Mouse (Mus musculus) hindbrain, embryonic 10.5 days (tissue): ENCODE data around the gene Ak1. TPM values are rescaled to one million over a fixed set of nuclear protein-coding genes. Genes with fewer than 3 reads are reported as not detected.

Experiments
- DNase-seq: peaks from one replicate; pipeline ENCODE4 v3.0.0-alpha.2; 2017; ENCODE audit warnings: low spot score
- H3K27ac ChIP-seq: fragments of 300-500 bp; sonication (generic); 2 replicates; pipeline ENCODE4 v1.5.1; 2016; ENCODE audit warnings: mild to moderate bottlenecking, moderate library complexity
- H3K27me3 ChIP-seq: fragments of 300-500 bp; sonication (generic); 2 replicates; pipeline ENCODE4 v1.6.1; 2016; ENCODE audit warnings: mild to moderate bottlenecking; ENCODE audit not compliant: poor library complexity, insufficient read depth, severe bottlenecking
- H3K36me3 ChIP-seq: fragments of 300-500 bp; sonication (generic); 2 replicates; pipeline ENCODE4 v1.6.1; 2016; ENCODE audit warnings: mild to moderate bottlenecking, moderate library complexity
- H3K4me1 ChIP-seq: fragments of 300-500 bp; sonication (generic); replicated peaks from 2 replicates; pipeline ENCODE4 v1.6.1; 2016; ENCODE audit warnings: mild to moderate bottlenecking
- H3K4me3 ChIP-seq: fragments of 300-500 bp; sonication (generic); 2 replicates; pipeline ENCODE4 v1.5.1; 2016; ENCODE audit warnings: mild to moderate bottlenecking, moderate library complexity
- H3K9me3 ChIP-seq: fragments of 300-500 bp; sonication (generic); 2 replicates; pipeline ENCODE4 v1.6.1; 2016; ENCODE audit warnings: mild to moderate bottlenecking, moderate library complexity
- WGBS: fragments of 180-500 bp; shearing (Covaris S2); methylation state at CpG from one replicate; pipeline ENCODE4 v1.1.7; 2016; 5-methylcytosine and 5-hydroxymethylcytosine counted together
- polyA plus RNA-seq: library from polyadenylated mRNA; unstranded; fragments of >200 nt; fragmentation: Nextera tagmentation; extraction: Ambion mirVana; gene quantifications from 2 replicates; pipeline ENCODE4 v1.2.1, GENCODE M21; 2016

Gene Ak1
- polyA plus RNA-seq, 1 experiment from 2014 or later: 37.6 TPM

GRCm38 (mm10) chr2:32587731-32588321 is 33.7 kb upstream of the Ak1 start:
- WGBS: 53% methylated on average over 9 of the region's 9 CpGs
- H3K27me3 ChIP-seq: peaks cover 23% of the 10 kb centered on the region
- DNase-seq: no peak
- no peaks in the 10 kb centered on the region for H3K9me3 ChIP-seq
- H3K4me1 ChIP-seq: peaks cover 49% of the 10 kb centered on the region
- H3K4me3 ChIP-seq: peak overlapping the region; percentile 63
- H3K27ac ChIP-seq: peak overlapping the region; percentile 84; the same call in 1 of the 2 replicates
- no peaks in the 10 kb centered on the region for H3K36me3 ChIP-seq

GRCm38 (mm10) chr2:32589213-32589795 is 32.3 kb upstream of the Ak1 start:
- Histone ChIP-seq H3K27ac (no peak overlapping the region), H3K4me3 (no peak overlapping the region), H3K36me3 (peaks cover 6% of the 10 kb centered on the region; the same call in 1 of the 2 replicates), H3K4me1 (peaks cover 39% of the 10 kb centered on the region), H3K9me3 (no peaks in the 10 kb centered on the region), H3K27me3 (peaks cover 18% of the 10 kb centered on the region; the same call in 1 of the 2 replicates)
- 66% methylated on average over 11 of the region's 11 CpGs for WGBS
- DNase-seq: no peak

- Histone ChIP-seq H3K9me3 (no peaks in the 10 kb centered on the region), H3K4me3 (no peak overlapping the region), H3K36me3 (peaks cover 8% of the 10 kb centered on the region), H3K27ac (peak overlapping the region; percentile 3; the same call in 1 of the 2 replicates), H3K4me1 (peaks cover 39% of the 10 kb centered on the region), H3K27me3 (peaks cover 14% of the 10 kb centered on the region; the same call in 1 of the 2 replicates)
- 74% methylated on average over 10 of the region's 10 CpGs for WGBS
- no peak for DNase-seq
These were observed 31.3 kb upstream of the Ak1 start for GRCm38 (mm10) chr2:32590224-32590623.

- Histone ChIP-seq H3K4me1 (peaks cover 39% of the 10 kb centered on the region), H3K9me3 (no peaks in the 10 kb centered on the region), H3K27me3 (peaks cover 13% of the 10 kb centered on the region; the same call in 1 of the 2 replicates), H3K36me3 (peaks cover 13% of the 10 kb centered on the region), H3K27ac (no peak overlapping the region), H3K4me3 (no peak overlapping the region)
- no peak for DNase-seq
- WGBS: 81% methylated on average over 6 of the region's 6 CpGs
These were observed 30.3 kb upstream of the Ak1 start for GRCm38 (mm10) chr2:32591249-32591648.

GRCm38 (mm10) chr2:32596725-32597124 is 24.8 kb upstream of the Ak1 start:
- no peak overlapping the region for H3K27ac ChIP-seq
- no peak overlapping the region for H3K4me3 ChIP-seq
- 91% methylated on average over 13 of the region's 13 CpGs for WGBS
- DNase-seq: no peak
- H3K36me3 ChIP-seq: peaks cover 21% of the 10 kb centered on the region
- no peaks in the 10 kb centered on the region for H3K9me3 ChIP-seq
- H3K4me1 ChIP-seq: peaks cover 6% of the 10 kb centered on the region
- no peaks in the 10 kb centered on the region for H3K27me3 ChIP-seq

GRCm38 (mm10) chr2:32597248-32597647 is 24.3 kb upstream of the Ak1 start:
- DNase-seq: no peak
- H3K4me1 ChIP-seq: peaks cover 12% of the 10 kb centered on the region
- peaks cover 21% of the 10 kb centered on the region for H3K36me3 ChIP-seq
- no peaks in the 10 kb centered on the region for H3K9me3 ChIP-seq
- no peaks in the 10 kb centered on the region for H3K27me3 ChIP-seq
- no peak overlapping the region for H3K4me3 ChIP-seq
- H3K27ac ChIP-seq: 0 out of 2 replicates have a peak overlapping the region, but pooled peaks have one; percentile 13
- WGBS: 88% methylated on average over 5 of the region's 5 CpGs

GRCm38 (mm10) chr2:32597699-32598098 is 23.9 kb upstream of the Ak1 start:
- no peak for DNase-seq
- Histone ChIP-seq H3K4me1 (peaks cover 16% of the 10 kb centered on the region), H3K9me3 (no peaks in the 10 kb centered on the region), H3K27ac (0 out of 2 replicates have a peak overlapping the region, but pooled peaks have one; percentile 13), H3K36me3 (peaks cover 21% of the 10 kb centered on the region), H3K27me3 (no peaks in the 10 kb centered on the region), H3K4me3 (no peak overlapping the region)
- 92% methylated on average over 5 of the region's 5 CpGs for WGBS

GRCm38 (mm10) chr2:32598506-32598905 is 23.1 kb upstream of the Ak1 start:
- Histone ChIP-seq H3K4me1 (peaks cover 17% of the 10 kb centered on the region), H3K9me3 (no peaks in the 10 kb centered on the region), H3K36me3 (peaks cover 21% of the 10 kb centered on the region), H3K27ac (no peak overlapping the region), H3K27me3 (no peaks in the 10 kb centered on the region), H3K4me3 (no peak overlapping the region)
- DNase-seq: no peak
- WGBS: 88% methylated on average over 8 of the region's 8 CpGs

GRCm38 (mm10) chr2:32599409-32599808 is 22.1 kb upstream of the Ak1 start, which contains the start of gene St6galnac6:
St6galnac6 (plus strand) TSS chr2:32599709.
- Histone ChIP-seq H3K36me3 (peaks cover 15% of the 10 kb centered on the region), H3K9me3 (no peaks in the 10 kb centered on the region), H3K4me3 (no peak within 1 kb of the TSS), H3K27me3 (no peaks in the 10 kb centered on the region), H3K4me1 (peaks cover 17% of the 10 kb centered on the region), H3K27ac (no peak within 1 kb of the TSS)
- no peak for DNase-seq
- 96% methylated on average over 3 of the region's 3 CpGs for WGBS

- no peak for DNase-seq
- 46% methylated on average over 8 of the region's 8 CpGs for WGBS
- Histone ChIP-seq H3K4me3 (no peak overlapping the region), H3K27me3 (no peaks in the 10 kb centered on the region), H3K9me3 (no peaks in the 10 kb centered on the region), H3K27ac (peak overlapping the region; percentile 29; the same call in 1 of the 2 replicates), H3K36me3 (peaks cover 9% of the 10 kb centered on the region; the same call in 1 of the 2 replicates), H3K4me1 (peaks cover 19% of the 10 kb centered on the region)
These were observed 20.0 kb upstream of the Ak1 start for GRCm38 (mm10) chr2:32601417-32602065.

- DNase-seq: peak; percentile 90
These were observed 18.9 kb upstream of the Ak1 start for GRCm38 (mm10) chr2:32602600-32603054.

GRCm38 (mm10) chr2:32604631-32605030 is 16.9 kb upstream of the Ak1 start:
- DNase-seq: no peak
- H3K36me3 ChIP-seq: no peaks in the 10 kb centered on the region
- H3K4me1 ChIP-seq: peaks cover 48% of the 10 kb centered on the region
- no peaks in the 10 kb centered on the region for H3K9me3 ChIP-seq
- WGBS: 50% methylated on average over 10 of the region's 10 CpGs
- no peak overlapping the region for H3K27ac ChIP-seq
- H3K27me3 ChIP-seq: peaks cover 11% of the 10 kb centered on the region; the same call in 1 of the 2 replicates
- no peak overlapping the region for H3K4me3 ChIP-seq

More at GRCm38 (mm10) chr2:32602600-32603054, 18.9 kb upstream of the Ak1 start:
- Histone ChIP-seq H3K4me1 (peaks cover 30% of the 10 kb centered on the region), H3K36me3 (peaks cover 3% of the 10 kb centered on the region; the same call in 1 of the 2 replicates), H3K27ac (peak overlapping the region; percentile 76), H3K27me3 (peaks cover 2% of the 10 kb centered on the region; the same call in 1 of the 2 replicates), H3K4me3 (peak overlapping the region; percentile 47), H3K9me3 (no peaks in the 10 kb centered on the region)
- under 1% methylated on average over 11 of the region's 11 CpGs for WGBS
